Mouse (Mus musculus): ENCODE results near the gene Tbx18. TPM values are rescaled to one million over a fixed set of nuclear protein-coding genes. Genes with fewer than 3 reads are reported as not detected.

The Tbx18 gene
- 5.7 and 8.2 TPM in 2 replicates for polyA plus RNA-seq (2014; fragmentation: Nextera tagmentation; extraction: Ambion mirVana)

DNA sequence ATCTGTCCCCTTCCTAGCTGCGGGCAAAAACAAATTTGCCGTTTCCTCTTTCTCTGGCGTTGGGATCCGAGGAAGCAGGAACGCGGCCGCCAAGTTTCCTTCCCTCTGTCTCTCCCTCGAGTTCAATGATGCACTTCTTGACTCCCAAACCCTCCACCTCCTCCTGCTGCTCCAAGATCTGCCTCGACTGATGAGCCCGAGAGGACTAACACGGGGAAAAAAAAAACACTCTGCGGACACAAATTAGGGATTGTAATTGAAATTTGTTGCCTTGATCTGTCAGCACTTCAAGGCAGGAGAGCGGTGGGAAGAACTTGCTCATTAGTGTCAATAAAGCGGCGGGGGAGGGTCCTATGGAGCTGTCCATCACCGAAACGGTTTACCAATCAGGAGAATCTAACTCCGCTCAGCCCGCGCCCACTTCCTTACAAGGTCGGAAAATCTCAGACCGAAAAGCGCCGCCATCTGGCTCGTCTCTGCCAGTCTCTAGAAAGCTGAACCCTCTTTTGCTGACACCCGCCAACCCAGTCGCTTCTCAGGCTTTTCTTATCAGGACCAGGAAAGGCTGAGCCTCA lies at the start of gene Tbx18:
Tbx18 (minus strand) TSS at position 300 of the 575 bp plus-strand sequence.
- peak within 1 kb of the TSS; percentile 57 for H3K4me3 ChIP-seq (ENCODE audit: low read depth, low read length)
- peak within 1 kb of the TSS; percentile 86 for H3K27ac ChIP-seq (replicated peaks; ENCODE audit: low read depth, low read length)
- H3K4me1 ChIP-seq (ENCODE audit: control insufficient read depth, insufficient read depth, low read length), result no peaks in the 10 kb centered on the region
- H3K9me3 ChIP-seq (ENCODE audit: control insufficient read depth, low read length), result no peaks in the 10 kb centered on the region
- DNase-seq (ENCODE audit: low spot score) (peak; percentile 97), ATAC-seq (ENCODE audit: low read depth) (peak; percentile 88)
- H3K27me3 ChIP-seq (replicated peaks; ENCODE audit: control insufficient read depth, insufficient read depth, low read length), result peaks cover 87% of the 10 kb centered on the region
- H3K4me2 ChIP-seq (ENCODE audit: low read depth, low read length), result peak within 1 kb of the TSS; percentile 78
- peak within 1 kb of the TSS; percentile 79 for H3K9ac ChIP-seq (ENCODE audit: low read depth, low read length)
- no peaks in the 10 kb centered on the region for H3K36me3 ChIP-seq (ENCODE audit: control insufficient read depth, insufficient read depth, low read length)
- under 1% methylated on average over 27 of the region's 27 CpGs for WGBS

DNA sequence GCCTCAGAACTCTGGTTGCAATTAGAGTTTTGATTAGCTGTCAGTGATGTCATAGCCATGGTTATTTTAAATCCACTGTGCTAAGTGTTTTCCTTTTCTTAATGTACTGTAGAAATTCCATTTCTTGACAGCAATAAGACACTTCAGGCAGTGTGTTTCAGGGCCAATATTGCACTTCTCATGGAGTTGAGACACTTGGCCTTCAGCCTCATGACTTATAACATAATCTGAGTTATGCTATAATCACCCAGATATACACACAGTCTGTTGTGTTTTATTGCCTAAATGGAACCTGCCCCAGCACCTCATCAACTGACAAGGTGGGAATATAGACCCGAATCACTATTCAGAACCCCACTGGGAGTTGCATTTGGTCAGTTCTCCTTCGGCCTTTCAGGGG lies 42.9 kb upstream of the Tbx18 start:
- H3K36me3 ChIP-seq (ENCODE audit: control insufficient read depth, insufficient read depth, low read length), result no peaks in the 10 kb centered on the region
- WGBS, result 68% methylated on average over 2 of the region's 2 CpGs
- ATAC-seq (ENCODE audit: low read depth), result no peak
- H3K4me1 ChIP-seq (ENCODE audit: control insufficient read depth, insufficient read depth, low read length), result no peaks in the 10 kb centered on the region
- H3K27ac ChIP-seq (replicated peaks; ENCODE audit: low read depth, low read length), result no peak overlapping the region
- no peak overlapping the region for H3K4me2 ChIP-seq (ENCODE audit: low read depth, low read length)
- H3K9ac ChIP-seq (ENCODE audit: low read depth, low read length), result no peak overlapping the region
- no peak for DNase-seq (ENCODE audit: low spot score)
- no peaks in the 10 kb centered on the region for H3K27me3 ChIP-seq (replicated peaks; ENCODE audit: control insufficient read depth, insufficient read depth, low read length)
- no peak overlapping the region for H3K4me3 ChIP-seq (ENCODE audit: low read depth, low read length)
- no peaks in the 10 kb centered on the region for H3K9me3 ChIP-seq (ENCODE audit: control insufficient read depth, low read length)

DNA sequence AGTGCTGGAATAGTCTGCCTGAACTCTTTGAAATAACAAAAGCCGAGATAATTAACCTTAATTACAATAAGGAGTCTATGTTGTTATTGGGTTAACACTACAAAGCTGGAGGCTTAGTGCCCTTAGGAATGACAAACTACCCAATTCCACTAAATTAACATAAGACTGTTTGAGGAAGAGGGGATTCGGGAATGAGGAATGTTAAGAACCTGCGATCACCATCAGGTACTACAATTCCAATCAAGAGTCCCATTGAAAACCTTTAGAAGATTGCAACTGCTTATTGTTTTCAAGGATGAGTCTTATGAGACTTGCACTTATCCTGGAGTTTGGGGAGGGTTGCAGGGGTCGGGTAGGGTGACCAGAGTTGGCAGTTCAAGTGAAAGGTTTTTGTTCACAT lies 24.6 kb upstream of the Tbx18 start:
- Histone ChIP-seq H3K9me3 (ENCODE audit: control insufficient read depth, low read length) (no peaks in the 10 kb centered on the region), H3K27ac (replicated peaks; ENCODE audit: low read depth, low read length) (no peak overlapping the region), H3K4me3 (ENCODE audit: low read depth, low read length) (no peak overlapping the region), H3K4me1 (ENCODE audit: control insufficient read depth, insufficient read depth, low read length) (no peaks in the 10 kb centered on the region), H3K4me2 (ENCODE audit: low read depth, low read length) (no peak overlapping the region), H3K9ac (ENCODE audit: low read depth, low read length) (no peak overlapping the region), H3K36me3 (ENCODE audit: control insufficient read depth, insufficient read depth, low read length) (no peaks in the 10 kb centered on the region), H3K27me3 (replicated peaks; ENCODE audit: control insufficient read depth, insufficient read depth, low read length) (no peaks in the 10 kb centered on the region)
- DNase-seq (ENCODE audit: low spot score) (no peak), ATAC-seq (ENCODE audit: low read depth) (no peak)
- WGBS, result 63% methylated on average over 4 of the region's 4 CpGs

DNA sequence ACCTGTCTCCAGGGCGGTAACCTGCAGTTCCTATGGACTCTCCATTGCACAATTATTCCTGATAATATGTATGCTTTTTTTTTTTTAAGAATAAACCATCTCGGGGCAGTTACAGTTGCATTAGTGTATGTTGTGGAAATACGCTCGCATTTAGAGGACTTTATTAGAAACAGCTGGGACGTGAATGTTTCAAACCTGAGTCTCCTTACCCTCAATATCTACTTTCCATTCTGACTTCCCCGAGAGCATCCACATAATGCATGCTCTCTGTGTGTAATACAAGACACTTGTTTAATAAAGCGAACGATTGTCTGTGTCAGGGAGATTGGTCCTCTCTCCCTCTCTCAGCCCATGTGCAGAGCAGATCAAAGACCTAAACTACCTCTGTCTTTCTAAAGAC lies 10.5 kb upstream of the Tbx18 start:
- Histone ChIP-seq H3K27ac (replicated peaks; ENCODE audit: low read depth, low read length) (no peak overlapping the region), H3K9ac (ENCODE audit: low read depth, low read length) (no peak overlapping the region), H3K4me3 (ENCODE audit: low read depth, low read length) (no peak overlapping the region), H3K27me3 (replicated peaks; ENCODE audit: control insufficient read depth, insufficient read depth, low read length) (peaks cover 45% of the 10 kb centered on the region), H3K4me1 (ENCODE audit: control insufficient read depth, insufficient read depth, low read length) (peaks cover 8% of the 10 kb centered on the region), H3K9me3 (ENCODE audit: control insufficient read depth, low read length) (no peaks in the 10 kb centered on the region), H3K36me3 (ENCODE audit: control insufficient read depth, insufficient read depth, low read length) (no peaks in the 10 kb centered on the region), H3K4me2 (ENCODE audit: low read depth, low read length) (no peak overlapping the region)
- WGBS, result 35% methylated on average over 8 of the region's 8 CpGs
- DNase-seq (ENCODE audit: low spot score) (peak; percentile 65), ATAC-seq (ENCODE audit: low read depth) (no peak)

DNA sequence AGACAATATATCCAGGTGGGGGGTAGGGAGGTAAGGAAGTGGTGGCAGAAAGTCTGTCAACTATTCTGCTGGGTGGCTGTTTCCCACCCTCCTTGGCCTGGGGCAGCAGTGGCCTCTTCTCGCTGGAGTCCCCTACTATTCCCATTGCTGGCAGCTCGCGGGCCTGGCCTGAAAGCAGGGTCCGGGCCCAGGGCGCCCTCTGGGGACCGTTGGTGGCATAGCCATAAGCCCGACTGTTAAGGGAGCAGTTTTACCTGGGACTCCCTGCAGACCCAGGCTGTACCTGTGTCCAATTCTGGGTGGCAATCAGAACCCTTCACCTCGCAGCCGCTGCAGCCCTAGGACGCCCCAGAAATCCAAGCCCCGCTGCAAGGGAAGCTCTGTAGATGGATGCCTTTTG lies 9.6 kb upstream of the Tbx18 start:
- Histone ChIP-seq H3K4me2 (ENCODE audit: low read depth, low read length) (peak overlapping the region; percentile 50), H3K4me1 (ENCODE audit: control insufficient read depth, insufficient read depth, low read length) (peaks cover 8% of the 10 kb centered on the region), H3K9me3 (ENCODE audit: control insufficient read depth, low read length) (no peaks in the 10 kb centered on the region), H3K9ac (ENCODE audit: low read depth, low read length) (no peak overlapping the region), H3K36me3 (ENCODE audit: control insufficient read depth, insufficient read depth, low read length) (no peaks in the 10 kb centered on the region), H3K4me3 (ENCODE audit: low read depth, low read length) (peak overlapping the region; percentile 27), H3K27me3 (replicated peaks; ENCODE audit: control insufficient read depth, insufficient read depth, low read length) (peaks cover 52% of the 10 kb centered on the region), H3K27ac (replicated peaks; ENCODE audit: low read depth, low read length) (no peak overlapping the region)
- ATAC-seq (ENCODE audit: low read depth), result peak; percentile 81
- no peak for DNase-seq (ENCODE audit: low spot score)
- 4% methylated on average over 9 of the region's 11 CpGs for WGBS

DNA sequence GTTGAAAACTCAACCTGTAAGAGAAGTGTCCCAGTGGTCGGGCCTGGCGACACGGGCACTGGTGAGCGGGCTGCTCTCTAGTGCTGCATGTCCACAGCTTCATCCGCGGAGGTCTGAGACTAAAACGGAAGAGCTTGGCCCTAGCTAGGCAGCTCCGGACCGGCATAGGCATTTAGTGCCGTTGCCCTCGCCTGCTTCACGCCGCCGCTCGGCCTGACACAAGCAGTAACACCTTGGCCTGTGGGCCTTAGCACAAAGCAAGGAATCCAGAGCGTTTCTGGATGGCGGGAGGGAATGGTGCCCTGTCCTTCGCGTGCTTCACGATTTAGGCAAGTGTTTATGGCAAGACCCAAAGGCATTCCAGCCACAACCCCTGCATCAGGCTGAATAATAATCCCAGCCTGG lies 9.2 kb upstream of the Tbx18 start:
- 9% methylated on average over 15 of the region's 20 CpGs for WGBS
- DNase-seq (ENCODE audit: low spot score) (no peak), ATAC-seq (ENCODE audit: low read depth) (no peak)
- Histone ChIP-seq H3K4me2 (ENCODE audit: low read depth, low read length) (peak overlapping the region; percentile 50), H3K9me3 (ENCODE audit: control insufficient read depth, low read length) (no peaks in the 10 kb centered on the region), H3K27ac (replicated peaks; ENCODE audit: low read depth, low read length) (no peak overlapping the region), H3K4me1 (ENCODE audit: control insufficient read depth, insufficient read depth, low read length) (peaks cover 8% of the 10 kb centered on the region), H3K27me3 (replicated peaks; ENCODE audit: control insufficient read depth, insufficient read depth, low read length) (peaks cover 57% of the 10 kb centered on the region), H3K9ac (ENCODE audit: low read depth, low read length) (peak overlapping the region; percentile 19; the same call in 1 of the 2 replicates), H3K36me3 (ENCODE audit: control insufficient read depth, insufficient read depth, low read length) (no peaks in the 10 kb centered on the region), H3K4me3 (ENCODE audit: low read depth, low read length) (peak overlapping the region; percentile 27)

DNA sequence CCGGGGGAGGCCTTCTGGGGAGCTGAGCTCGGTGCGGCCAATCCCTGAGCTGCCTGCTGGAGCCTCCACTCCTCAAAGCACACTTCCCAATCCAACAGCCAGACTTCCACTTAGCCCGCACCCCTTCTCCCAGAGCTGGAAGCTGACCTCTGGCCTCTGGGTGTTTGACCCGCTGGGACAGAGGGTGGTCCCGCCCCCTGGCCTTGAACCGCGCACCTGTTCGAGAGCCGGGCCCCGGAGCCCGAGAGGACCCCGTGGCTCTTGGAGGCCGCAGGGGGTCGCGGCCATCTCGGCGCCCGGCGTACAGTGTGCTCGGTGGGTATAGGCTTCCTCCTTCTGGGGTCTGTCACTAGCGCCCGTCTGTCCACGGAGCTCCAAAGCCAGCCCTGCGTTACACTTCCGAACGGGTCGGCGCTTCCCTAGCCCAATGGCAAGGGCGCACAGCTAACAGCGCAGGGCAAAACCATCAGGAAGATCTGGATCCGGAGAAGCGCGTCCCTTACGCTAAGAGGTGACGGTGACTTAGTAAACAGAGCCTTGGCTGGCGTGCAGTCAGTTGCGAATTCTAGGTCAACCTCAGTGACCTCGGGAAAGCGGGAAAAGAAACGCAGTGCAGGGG lies 8.6 kb upstream of the Tbx18 start:
- H3K9me3 ChIP-seq (ENCODE audit: control insufficient read depth, low read length), result no peaks in the 10 kb centered on the region
- H3K4me3 ChIP-seq (ENCODE audit: low read depth, low read length), result peak overlapping the region; percentile 27
- DNase-seq (ENCODE audit: low spot score) (no peak), ATAC-seq (ENCODE audit: low read depth) (peak; percentile 42)
- peak overlapping the region; percentile 50 for H3K4me2 ChIP-seq (ENCODE audit: low read depth, low read length)
- peaks cover 8% of the 10 kb centered on the region for H3K4me1 ChIP-seq (ENCODE audit: control insufficient read depth, insufficient read depth, low read length)
- peak overlapping the region; percentile 28 for H3K27ac ChIP-seq (replicated peaks; ENCODE audit: low read depth, low read length)
- peak overlapping the region; percentile 40; the same call in 1 of the 2 replicates for H3K9ac ChIP-seq (ENCODE audit: low read depth, low read length)
- H3K27me3 ChIP-seq (replicated peaks; ENCODE audit: control insufficient read depth, insufficient read depth, low read length), result peaks cover 62% of the 10 kb centered on the region
- 4% methylated on average over 26 of the region's 41 CpGs for WGBS
- no peaks in the 10 kb centered on the region for H3K36me3 ChIP-seq (ENCODE audit: control insufficient read depth, insufficient read depth, low read length)

DNA sequence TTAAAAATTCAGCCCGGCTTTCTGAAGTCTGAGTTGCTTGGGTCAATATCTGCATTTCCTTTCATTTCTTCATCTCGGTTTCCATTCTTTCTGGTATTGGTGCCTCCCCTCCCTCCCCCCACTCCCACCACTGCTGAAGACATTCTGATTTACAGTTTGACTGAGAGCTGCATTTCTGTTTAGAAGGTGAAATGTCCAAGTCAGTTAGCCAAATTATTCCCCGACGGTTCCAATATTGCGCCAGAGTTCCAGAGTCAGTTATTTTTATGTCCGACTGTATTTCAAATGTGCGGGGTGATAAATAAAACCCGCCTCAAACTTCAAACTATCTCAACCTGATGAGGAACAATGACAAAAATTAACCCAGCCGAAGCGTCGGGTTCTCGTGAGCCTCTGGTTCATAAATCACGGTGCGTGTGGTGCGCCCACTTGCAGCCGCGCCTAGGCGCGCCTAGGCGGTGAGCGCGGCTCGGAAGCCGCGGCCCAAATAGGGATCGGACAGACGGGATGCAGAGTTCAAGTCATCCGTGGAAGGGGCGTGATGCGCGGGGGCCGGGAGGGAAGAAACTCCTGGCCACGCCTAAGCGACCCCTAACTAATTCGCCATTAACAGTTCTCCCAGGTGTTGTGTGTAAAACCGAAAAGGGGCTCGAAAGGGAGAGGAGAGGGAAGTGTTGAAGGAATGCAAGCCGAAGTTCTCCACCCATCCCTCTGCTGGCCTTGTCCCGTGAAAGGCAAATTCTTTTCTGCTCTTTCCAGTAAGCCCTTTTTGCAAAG lies 7.9 kb upstream of the Tbx18 start:
- H3K4me2 ChIP-seq (ENCODE audit: low read depth, low read length), result peak overlapping the region; percentile 50
- peak overlapping the region; percentile 40 for H3K9ac ChIP-seq (ENCODE audit: low read depth, low read length)
- peak overlapping the region; percentile 28; the same call in 1 of the 2 replicates for H3K27ac ChIP-seq (replicated peaks; ENCODE audit: low read depth, low read length)
- peaks cover 69% of the 10 kb centered on the region for H3K27me3 ChIP-seq (replicated peaks; ENCODE audit: control insufficient read depth, insufficient read depth, low read length)
- no peak for DNase-seq (ENCODE audit: low spot score)
- H3K9me3 ChIP-seq (ENCODE audit: control insufficient read depth, low read length), result no peaks in the 10 kb centered on the region
- no peak for ATAC-seq (ENCODE audit: low read depth)
- H3K4me3 ChIP-seq (ENCODE audit: low read depth, low read length), result peak overlapping the region; percentile 27
- no peaks in the 10 kb centered on the region for H3K36me3 ChIP-seq (ENCODE audit: control insufficient read depth, insufficient read depth, low read length)
- H3K4me1 ChIP-seq (ENCODE audit: control insufficient read depth, insufficient read depth, low read length), result peaks cover 8% of the 10 kb centered on the region
- under 1% methylated on average over 39 of the region's 39 CpGs for WGBS
